Mouse (Mus musculus) ES-E14 (cell line): ENCODE results near the gene Wwtr1.

Experiments
- HCFC1 ChIP-seq: IDR thresholded peaks from 2 replicates; pipeline ENCODE4 v1.6.1; 2012; ENCODE audit warnings: low read length, inconsistent platforms, borderline replicate concordance; ENCODE audit not compliant: insufficient read depth
- ZNF384 ChIP-seq: IDR thresholded peaks from 2 replicates; pipeline ENCODE4 v1.6.1; 2012; ENCODE audit warnings: low read depth, low read length, inconsistent platforms

- no peak for TF ChIP-seq ZNF384
- TF ChIP-seq HCFC1: no peak
Observed at GRCm38 (mm10) chr3:57505991-57506390, 69.7 kb downstream of the Wwtr1 start.
